Comparison of ENCODE assay signal across 12 mouse cellular contexts in the genomic region with DNA sequence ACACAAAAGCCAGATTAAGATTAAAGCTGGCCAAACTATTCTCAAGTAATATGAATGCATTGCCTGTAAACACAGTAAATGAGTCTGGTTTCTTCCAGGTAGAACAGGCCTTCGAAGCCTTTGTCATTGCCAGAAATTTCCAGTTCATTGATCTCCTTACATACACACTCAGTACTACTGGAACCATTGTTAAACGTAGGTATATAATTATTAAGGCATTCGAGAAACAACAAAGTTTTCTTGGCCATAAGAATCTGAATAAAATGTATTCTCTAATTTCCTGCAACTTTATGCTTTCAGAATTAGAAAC.
"Had no signal": no experiment of that assay in that cellular context is flagged by ENCODE, and none has a peak within 500 bp of the region (broad histone marks: within the 10 kb centered on the region; RNA-seq: fewer than 3 reads in every experiment).

No protein-coding gene starts in this region.

- H3K36me3 ChIP-seq: kidney, embryonic 15.5 days; limb, embryonic 10.5 days; liver, embryonic 15.5 days; midbrain, embryonic 10.5 days had no signal

- H3K9ac ChIP-seq: kidney, embryonic 15.5 days; liver, embryonic 15.5 days had no signal

- H3K27ac ChIP-seq: kidney, embryonic 15.5 days; left cerebral cortex, adult 2 months; limb, embryonic 10.5 days; liver, embryonic 15.5 days; midbrain, embryonic 10.5 days had no signal

- H3K4me1 ChIP-seq: kidney, embryonic 15.5 days; limb, embryonic 10.5 days; liver, embryonic 15.5 days had no signal

- H3K4me2 ChIP-seq: kidney, embryonic 15.5 days; liver, embryonic 11.5 days; liver, embryonic 15.5 days had no signal

- H3K27me3 ChIP-seq: kidney, embryonic 15.5 days; liver, embryonic 15.5 days had no signal

- H3K9me3 ChIP-seq: kidney, embryonic 15.5 days; limb, embryonic 10.5 days; liver, embryonic 15.5 days; midbrain, embryonic 10.5 days had no signal

- ATAC-seq: lung, postnatal 0 days had no signal

- DNase-seq: kidney, postnatal 14 days; lung, adult 2 months; lung, postnatal 4 days; thymus, postnatal 36 days had no signal

- H3K4me3 ChIP-seq: kidney, embryonic 15.5 days; left cerebral cortex, adult 2 months; limb, embryonic 10.5 days; liver, embryonic 15.5 days; midbrain, embryonic 10.5 days; myocyte had no signal
